26 mouse cellular contexts compared by ENCODE assay signal in the genomic region with DNA sequence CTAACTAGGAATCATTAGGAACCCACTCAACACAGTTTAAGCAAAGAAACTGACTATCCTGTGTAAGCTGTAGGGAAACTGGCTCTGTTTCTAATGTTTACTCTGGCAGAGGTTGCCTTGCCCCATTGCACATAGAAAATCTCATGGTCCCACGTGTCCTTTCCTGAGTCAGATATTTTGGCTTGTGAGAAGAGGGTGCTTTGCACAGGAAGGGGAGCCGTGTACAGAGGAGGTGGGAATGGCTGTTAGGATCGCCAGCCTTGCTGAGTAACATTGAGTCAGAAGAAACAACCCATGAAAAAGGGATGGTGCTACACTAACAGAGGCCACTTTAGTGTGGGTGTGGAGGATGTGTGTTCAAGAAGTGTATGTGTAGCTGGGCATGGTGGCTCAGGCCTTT. TPM values are rescaled to one million over a fixed set of nuclear protein-coding genes. Genes with fewer than 3 reads are reported as not detected.
DNase-seq lines count a peak whose midpoint lies in the region; ATAC-seq and TF ChIP-seq lines count a peak whose summit lies in the region.
"Had no signal": no experiment of that assay in that cellular context is flagged by ENCODE, and none has a peak within 500 bp of the region (broad histone marks: within the 10 kb centered on the region; RNA-seq: fewer than 3 reads in every experiment).

No protein-coding gene starts in this region.

- intact Hi-C loops in heart, postnatal 10 days (cut with DNase I): loop anchor here (5.0 kb wide), 1 partner anchor 37 kb away; a partner anchor contains a TSS

- no peak overlapping the region for H3K27ac ChIP-seq in kidney, embryonic 14.5 days (ENCODE audit: low read depth, low read length)
- H3K27ac ChIP-seq: embryonic facial prominence, embryonic 13.5 days; heart, embryonic 13.5 days; hindbrain, embryonic 12.5 days; kidney, postnatal 0 days; limb, embryonic 13.5 days had no signal

- no peaks in the 10 kb centered on the region for H3K27me3 ChIP-seq in myocyte (ENCODE audit: control insufficient read depth, insufficient read depth, insufficient read length)
- no peaks in the 10 kb centered on the region for H3K27me3 ChIP-seq in kidney, embryonic 14.5 days (ENCODE audit: control insufficient read depth, insufficient read depth, low read length)
- H3K27me3 ChIP-seq: embryonic facial prominence, embryonic 13.5 days; heart, embryonic 13.5 days; hindbrain, embryonic 12.5 days; limb, embryonic 13.5 days had no signal

- H3K9ac ChIP-seq in kidney, embryonic 14.5 days (ENCODE audit: low read depth, low read length): no peak overlapping the region
- H3K9ac ChIP-seq: embryonic facial prominence, embryonic 13.5 days; heart, embryonic 13.5 days; hindbrain, embryonic 12.5 days; limb, embryonic 13.5 days had no signal

- H3K4me1 ChIP-seq in kidney, embryonic 14.5 days (ENCODE audit: control insufficient read depth, insufficient read depth, low read length): no peaks in the 10 kb centered on the region
- H3K4me1 ChIP-seq: embryonic facial prominence, embryonic 13.5 days; hindbrain, embryonic 12.5 days; limb, embryonic 13.5 days had no signal

- DNase-seq in adrenal gland, postnatal 14 days: peak; percentile 22
- DNase-seq in adrenal gland, postnatal 10 days: no peak
- peak; percentile 20 to 41 for DNase-seq in lung, adult 18-20 months
- no peak for DNase-seq in lung, postnatal 14 days
- peak; percentile 92 for DNase-seq in adipocyte (ENCODE audit: low spot score)
- no peak for DNase-seq in heart, postnatal 10 days
- DNase-seq: adrenal gland, adult 8-10 months; cerebellum, adult 8-10 months; cerebellum, postnatal 36 days; embryo, embryonic 11 days; gastrocnemius, postnatal 10 days; heart, adult 11 months; kidney, adult 18-20 months; layer of hippocampus, adult 9-11 months; right cerebral cortex, adult 18-20 months; thymus, adult 2 months; thymus, postnatal 4 days had no signal

- 56% methylated on average over 3 of the region's 3 CpGs for WGBS in kidney, embryonic 14.5 days

- H3K9me3 ChIP-seq in kidney, embryonic 14.5 days (ENCODE audit: control insufficient read depth, low read length): no peaks in the 10 kb centered on the region
- H3K9me3 ChIP-seq: embryonic facial prominence, embryonic 13.5 days; heart, embryonic 13.5 days; hindbrain, embryonic 12.5 days; limb, embryonic 13.5 days had no signal

- H3K4me2 ChIP-seq in myocyte (ENCODE audit: low read depth): no peak overlapping the region
- H3K4me2 ChIP-seq in kidney, embryonic 14.5 days (replicated peaks; ENCODE audit: low read depth, low read length): no peak overlapping the region
- H3K4me2 ChIP-seq: embryonic facial prominence, embryonic 13.5 days; heart, embryonic 13.5 days; hindbrain, embryonic 12.5 days; limb, embryonic 13.5 days had no signal

- H3K79me2 ChIP-seq in myocyte (ENCODE audit: control insufficient read depth, insufficient read depth): no peaks in the 10 kb centered on the region

- peaks cover 35% of the 10 kb centered on the region for H3K36me3 ChIP-seq in myocyte (ENCODE audit: control insufficient read depth, insufficient read depth)
- H3K36me3 ChIP-seq in kidney, embryonic 14.5 days (ENCODE audit: control insufficient read depth, insufficient read depth, low read length): peaks cover 3% of the 10 kb centered on the region; the same call in 1 of the 2 replicates

- no peak overlapping the region for H3K4me3 ChIP-seq in myocyte
- H3K4me3 ChIP-seq in kidney, embryonic 14.5 days (ENCODE audit: low read length): no peak overlapping the region
- H3K4me3 ChIP-seq: embryonic facial prominence, embryonic 13.5 days; heart, embryonic 13.5 days; hindbrain, embryonic 12.5 days; limb, embryonic 13.5 days had no signal

- peak; percentile 7 for TF ChIP-seq POLR2A in myocyte (IDR thresholded peaks at IDR 0.05; ENCODE audit: insufficient read length, low read depth)

- no peak overlapping the region for H3ac ChIP-seq in myocyte (ENCODE audit: control insufficient read depth, insufficient read length)

- no peak for ATAC-seq in kidney, embryonic 14.5 days (ENCODE audit: low FRiP score, low TSS enrichment)
- ATAC-seq: forebrain, embryonic 14.5 days; midbrain, embryonic 16.5 days had no signal

TF ChIP-seq in myocyte, 11 proteins besides CTCF, POLR2A, EP300 and RAD21:
- TF ChIP-seq USF1 (IDR thresholded peaks at IDR 0.05; ENCODE audit: low read depth) (peak; percentile 13), POLR2AphosphoS2 (IDR thresholded peaks at IDR 0.05; ENCODE audit: insufficient read length, low read depth) (peak; percentile 58), MYOG (IDR thresholded peaks at IDR 0.05; ENCODE audit: control insufficient read depth in 1 of 3, insufficient read depth in 1 of 3, insufficient read length in 2 of 3, low read depth in 2 of 3) (no peak)

RNA-seq across cellular contexts. Expression of a gene that starts 26.2 kb away (rescaled TPM):
- 148 and 164 TPM in 2 replicates for total RNA-seq in adrenal gland, postnatal 14 days (2021)
- 100 to 1,000 TPM; 146 to 159 TPM for total RNA-seq in adrenal gland, postnatal 10 days (2021)
- polyA plus RNA-seq in myocyte (2012; fragmentation: generic; extraction: Trizol): 104 TPM
- 139 and 173 TPM in 2 replicates for polyA plus RNA-seq in kidney, embryonic 14.5 days (2014; fragmentation: Nextera tagmentation; extraction: Ambion mirVana)
- 100 to 1,000 TPM; 202 to 232 TPM for total RNA-seq in heart, postnatal 10 days (2021)

RNA-seq across cellular contexts. Expression of a gene that starts 36.6 kb away (rescaled TPM):
- 91.9 and 135 TPM in 2 replicates for total RNA-seq in adrenal gland, postnatal 14 days (2021)
- total RNA-seq in adrenal gland, postnatal 10 days (2021): 10 to 100 TPM; 47.9 to 54.3 TPM
- 156 TPM for polyA plus RNA-seq in myocyte (2012; fragmentation: generic; extraction: Trizol)
- 13.2 and 21.6 TPM in 2 replicates for polyA plus RNA-seq in kidney, embryonic 14.5 days (2014; fragmentation: Nextera tagmentation; extraction: Ambion mirVana)
- total RNA-seq in heart, postnatal 10 days (2021): 10 to 100 TPM; 18.8 to 20.3 TPM

Comparison
In these comparisons a context has a peak if more than half of its experiments do, and no peak if none do; other contexts are left out.
1. DNase-seq: peak in adrenal gland, postnatal 14 days (single experiment), lung, adult 18-20 months (2 of 2) and adipocyte (single experiment); none in adrenal gland, postnatal 10 days (single experiment), lung, postnatal 14 days (single experiment) and heart, postnatal 10 days (0 of 2).